Mouse (Mus musculus) neural tube, embryonic 11.5 days (tissue): ENCODE data around the gene Sypl. TPM values are rescaled to one million over a fixed set of nuclear protein-coding genes. Genes with fewer than 3 reads are reported as not detected.
"Not testable (repeated sequence)": the region's sequence is repeated elsewhere in the genome, so short reads cannot be mapped to it uniquely, and the experiment has no call there.

Experiments used
- ATAC-seq: fragments of 200-750 bp; cut with Nextera tagmentation; 2 replicates; pipeline ENCODE4 v1.8.0; 2017; ENCODE audit warnings: moderate number of reproducible peaks, mild to moderate bottlenecking, moderate TSS enrichment, moderate library complexity; ENCODE audit not compliant: insufficient read depth, low FRiP score, low TSS enrichment
- DNase-seq: peaks from one replicate; pipeline ENCODE4 v3.0.0-alpha.2; 2015; ENCODE audit warnings: low spot score
- H3K27ac ChIP-seq: fragments of 300-500 bp; sonication (generic); 2 replicates; pipeline ENCODE4 v1.5.1; 2014; ENCODE audit warnings: low read depth, mild to moderate bottlenecking, low read length
- H3K27me3 ChIP-seq: fragments of 300-500 bp; sonication (generic); 2 replicates; pipeline ENCODE4 v1.6.1; 2014; ENCODE audit warnings: mild to moderate bottlenecking, low read length, mixed read lengths; ENCODE audit not compliant: control insufficient read depth, insufficient read depth
- H3K36me3 ChIP-seq: fragments of 300-500 bp; sonication (generic); 2 replicates; pipeline ENCODE4 v1.6.1; 2014; ENCODE audit warnings: mild to moderate bottlenecking, low read length, moderate library complexity, mixed read lengths; ENCODE audit not compliant: control insufficient read depth, insufficient read depth
- H3K4me1 ChIP-seq: fragments of 300-500 bp; sonication (generic); 2 replicates; pipeline ENCODE4 v1.6.1; 2014; ENCODE audit warnings: low read length, mixed read lengths; ENCODE audit not compliant: control insufficient read depth, insufficient read depth
- H3K4me2 ChIP-seq: fragments of 300-500 bp; sonication (generic); 2 replicates; pipeline ENCODE4 v1.6.1; 2014; ENCODE audit warnings: low read depth, mild to moderate bottlenecking, moderate library complexity
- H3K4me3 ChIP-seq: fragments of 300-500 bp; sonication (generic); 2 replicates; pipeline ENCODE4 v1.5.1; 2014; ENCODE audit warnings: low read depth, low read length
- H3K9ac ChIP-seq: fragments of 300-500 bp; sonication (generic); 2 replicates; pipeline ENCODE4 v1.6.1; 2014; ENCODE audit warnings: mild to moderate bottlenecking, low read length
- H3K9me3 ChIP-seq: fragments of 300-500 bp; sonication (generic); 2 replicates; pipeline ENCODE4 v1.6.1; 2016; ENCODE audit warnings: low read length; ENCODE audit not compliant: control insufficient read depth
- WGBS: fragments of 180-500 bp; shearing (Covaris S2); extraction: QIAGEN DNeasy Blood & Tissue Kit; methylation state at CpG from one replicate; pipeline ENCODE4 v1.1.7; 2014; 5-methylcytosine and 5-hydroxymethylcytosine counted together
- polyA plus RNA-seq: library from polyadenylated mRNA; unstranded; fragments of >200 nt; fragmentation: Nextera tagmentation; extraction: Ambion mirVana; gene quantifications from 2 replicates; pipeline ENCODE4 v1.2.1, GENCODE M21; 2014

Sypl gene
- polyA plus RNA-seq, 1 experiment from 2014 or later, result 54.0 TPM

DNA sequence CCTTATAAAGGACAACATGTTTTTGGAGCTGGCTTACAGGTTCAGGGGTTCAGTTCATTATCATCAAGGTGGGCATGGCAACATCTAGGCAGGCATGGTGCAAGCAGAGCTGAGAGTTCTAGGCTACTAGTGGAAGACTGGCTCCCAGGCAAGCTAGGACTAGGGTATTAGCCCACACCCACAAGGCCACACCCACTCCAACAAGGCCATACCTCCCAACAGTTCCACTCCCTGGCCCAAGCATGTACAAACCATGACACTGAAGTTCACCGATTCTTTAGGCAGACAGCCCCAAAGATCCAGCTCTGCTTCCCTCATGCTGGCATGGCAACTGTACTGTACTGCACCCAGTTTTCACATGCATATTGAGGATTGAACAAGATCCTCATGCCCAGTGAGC is 29.4 kb downstream of the Sypl start:
- no peak overlapping the region for H3K4me2 ChIP-seq
- no peak overlapping the region for H3K4me3 ChIP-seq
- H3K27me3 ChIP-seq, result no peaks in the 10 kb centered on the region
- no peak for DNase-seq
- no peaks in the 10 kb centered on the region for H3K4me1 ChIP-seq
- no peaks in the 10 kb centered on the region for H3K9me3 ChIP-seq
- WGBS, result 100% methylated on average over 1 of the region's 1 CpGs
- no peak overlapping the region for H3K27ac ChIP-seq
- no peaks in the 10 kb centered on the region for H3K36me3 ChIP-seq
- no peak overlapping the region for H3K9ac ChIP-seq
- ATAC-seq, result no peak

DNA sequence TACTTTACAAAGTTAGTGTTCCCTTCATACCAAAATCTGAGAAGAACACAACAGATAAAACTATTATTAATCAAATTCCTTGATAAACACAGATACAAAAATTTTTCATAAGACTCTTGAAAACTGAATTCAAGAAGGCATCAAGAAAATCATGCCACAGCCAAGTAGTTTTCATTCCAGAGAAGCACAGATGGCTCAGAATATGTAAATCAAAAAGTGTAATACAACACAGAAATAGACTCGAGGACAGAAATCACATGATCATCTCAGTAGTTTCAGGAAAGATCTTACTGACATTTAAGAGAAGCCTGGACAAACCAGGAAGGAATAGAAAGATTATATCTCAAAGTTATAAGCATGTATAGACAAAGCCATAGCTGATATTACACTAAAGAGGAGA is 32.6 kb downstream of the Sypl start:
- DNase-seq, result no peak
- Histone ChIP-seq H3K9ac (no peak overlapping the region), H3K4me2 (no peak overlapping the region), H3K9me3 (no peaks in the 10 kb centered on the region), H3K36me3 (no peaks in the 10 kb centered on the region), H3K27me3 (no peaks in the 10 kb centered on the region), H3K27ac (no peak overlapping the region), H3K4me3 (no peak overlapping the region), H3K4me1 (no peaks in the 10 kb centered on the region)
- WGBS, result 65% methylated on average over 1 of the region's 1 CpGs
- ATAC-seq, result no peak

DNA sequence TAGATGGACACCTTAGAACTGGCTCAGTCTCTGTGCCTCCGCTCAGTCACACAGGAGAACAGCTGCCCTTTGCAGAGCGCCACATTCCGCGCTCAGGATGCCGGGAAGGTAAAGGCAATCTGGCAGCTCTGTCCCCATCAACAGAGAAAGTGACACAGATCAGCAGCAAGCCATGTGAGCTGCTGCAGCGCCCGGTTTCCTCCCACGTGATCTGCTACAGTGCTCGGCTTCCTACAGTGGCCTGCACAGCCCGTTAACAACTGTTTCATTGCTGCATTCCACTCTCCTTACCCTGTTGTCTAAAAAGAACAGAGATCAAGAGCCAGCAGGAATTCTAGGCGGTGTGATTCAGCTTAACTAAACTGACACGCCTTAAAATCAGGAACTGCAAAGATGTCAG is 36.0 kb downstream of the Sypl start:
- Histone ChIP-seq H3K4me3 (no peak overlapping the region), H3K27me3 (no peaks in the 10 kb centered on the region), H3K36me3 (no peaks in the 10 kb centered on the region), H3K9ac (no peak overlapping the region), H3K4me1 (no peaks in the 10 kb centered on the region), H3K27ac (no peak overlapping the region), H3K4me2 (no peak overlapping the region), H3K9me3 (no peaks in the 10 kb centered on the region)
- ATAC-seq (no peak), DNase-seq (no peak)
- 71% methylated on average over 12 of the region's 12 CpGs for WGBS

DNA sequence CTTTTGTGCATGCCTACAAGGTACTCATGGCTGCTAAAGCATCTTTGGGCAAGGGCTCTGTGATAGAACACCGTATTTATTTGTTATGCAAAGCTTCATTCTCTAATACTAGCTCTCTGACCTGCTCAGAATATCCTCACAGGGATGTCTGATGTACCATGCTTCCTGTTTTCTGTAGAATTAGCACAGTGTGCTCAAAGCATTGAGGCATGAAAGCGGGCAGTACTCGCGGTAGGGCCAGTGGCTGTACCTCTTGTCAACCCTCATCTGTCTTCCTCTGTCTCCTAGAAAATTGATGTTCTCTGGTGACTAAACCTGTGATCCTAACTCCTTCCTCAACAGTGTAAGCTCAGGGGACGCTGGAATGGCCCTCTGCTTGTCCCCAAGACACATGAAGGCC is 40.4 kb downstream of the Sypl start:
- H3K4me1 ChIP-seq, result no peaks in the 10 kb centered on the region
- H3K27ac ChIP-seq, result no peak overlapping the region
- WGBS, result 65% methylated on average over 5 of the region's 5 CpGs
- H3K27me3 ChIP-seq, result no peaks in the 10 kb centered on the region
- ATAC-seq (no peak), DNase-seq (no peak)
- H3K4me2 ChIP-seq, result no peak overlapping the region
- H3K4me3 ChIP-seq, result no peak overlapping the region
- H3K36me3 ChIP-seq, result no peaks in the 10 kb centered on the region
- H3K9me3 ChIP-seq, result no peaks in the 10 kb centered on the region
- H3K9ac ChIP-seq, result no peak overlapping the region

DNA sequence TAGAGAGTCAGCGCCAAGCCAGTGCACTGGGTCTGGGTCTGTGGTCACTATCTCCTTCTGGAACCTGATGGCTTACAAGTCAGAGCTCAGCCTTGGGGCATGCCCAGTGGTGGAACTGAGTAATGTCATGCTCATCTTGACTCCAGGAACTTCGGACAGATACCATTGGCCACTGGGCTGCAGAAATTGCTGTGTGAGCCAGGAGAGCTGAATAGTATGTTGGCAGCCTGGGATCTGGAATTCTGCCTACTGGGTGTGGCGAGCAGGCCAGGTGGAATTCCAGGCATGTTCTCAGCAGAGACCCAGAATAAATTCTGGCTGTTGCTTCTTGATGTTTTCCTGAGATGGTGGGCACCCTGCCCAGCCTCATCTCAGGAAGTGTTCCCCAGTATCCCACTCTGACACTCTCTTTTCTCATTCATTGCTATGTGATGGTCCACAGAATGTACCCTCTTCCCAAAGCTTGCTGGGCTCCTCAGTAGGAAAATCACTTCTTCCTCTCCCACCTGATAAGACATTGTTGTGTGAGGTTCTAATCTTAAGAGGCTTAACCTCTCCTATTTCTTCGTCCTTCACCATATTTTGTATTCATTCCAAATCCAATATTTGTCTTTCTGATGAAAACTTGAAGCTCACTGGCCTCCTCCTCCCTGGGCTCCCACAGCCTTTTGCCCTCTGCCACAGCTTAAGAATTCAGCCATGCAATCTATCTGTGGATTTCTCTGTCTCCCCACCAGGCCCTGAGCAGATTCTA is 41.6 kb downstream of the Sypl start:
- no peak overlapping the region for H3K4me2 ChIP-seq
- no peak overlapping the region for H3K4me3 ChIP-seq
- H3K27ac ChIP-seq, result no peak overlapping the region
- DNase-seq (no peak), ATAC-seq (no peak)
- H3K27me3 ChIP-seq, result no peaks in the 10 kb centered on the region
- H3K9me3 ChIP-seq, result no peaks in the 10 kb centered on the region
- H3K4me1 ChIP-seq, result no peaks in the 10 kb centered on the region
- WGBS, result 86% methylated on average over 4 of the region's 4 CpGs
- no peak overlapping the region for H3K9ac ChIP-seq
- no peaks in the 10 kb centered on the region for H3K36me3 ChIP-seq

DNA sequence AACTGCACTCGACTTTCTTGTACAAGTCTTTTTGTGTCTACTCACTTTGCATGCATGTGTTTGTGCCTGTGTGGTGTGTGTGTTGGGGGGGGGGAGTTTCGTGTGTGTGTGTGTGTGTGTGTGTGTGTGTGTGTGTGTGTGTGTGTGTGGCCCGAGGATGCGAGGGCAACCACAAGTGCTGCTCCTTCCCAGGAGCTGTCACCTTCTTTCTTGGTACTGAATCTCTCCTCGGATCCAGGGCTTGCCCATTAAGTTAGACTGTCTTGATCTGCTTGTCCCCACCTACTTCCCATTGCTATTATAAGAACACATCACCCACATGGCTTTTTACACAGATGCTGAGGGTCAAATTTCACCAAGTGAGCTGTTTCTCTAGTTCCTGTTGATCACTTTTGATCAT is 45.1 kb downstream of the Sypl start:
- Histone ChIP-seq H3K36me3 (no peaks in the 10 kb centered on the region), H3K4me2 (no peak overlapping the region), H3K9ac (no peak overlapping the region), H3K27me3 (no peaks in the 10 kb centered on the region), H3K4me3 (no peak overlapping the region), H3K4me1 (no peaks in the 10 kb centered on the region), H3K9me3 (no peaks in the 10 kb centered on the region), H3K27ac (no peak overlapping the region)
- ATAC-seq (no peak), DNase-seq (no peak)
- WGBS, result 71% methylated on average over 5 of the region's 5 CpGs

DNA sequence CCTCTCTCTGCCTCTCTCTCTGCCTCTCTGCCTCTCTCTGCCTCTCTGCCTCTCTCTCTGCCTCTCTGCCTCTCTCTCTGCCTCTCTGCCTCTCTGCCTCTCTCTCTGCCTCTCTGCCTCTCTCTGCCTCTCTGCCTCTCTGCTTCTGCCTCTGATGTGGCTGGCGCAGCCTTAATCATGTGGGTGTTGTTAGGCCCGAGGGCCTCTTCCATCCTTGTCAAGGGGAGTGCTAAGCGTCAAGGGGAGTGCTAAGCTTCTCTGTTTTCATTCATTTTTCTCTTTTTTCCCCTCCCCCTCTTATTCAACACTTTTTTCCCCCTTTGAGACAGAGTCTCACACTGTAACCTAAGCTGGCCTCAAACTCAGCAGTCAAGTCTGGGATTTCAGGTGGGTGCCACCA is 46.1 kb downstream of the Sypl start:
- not testable (repeated sequence) for H3K4me3 ChIP-seq, H3K4me2 ChIP-seq, H3K36me3 ChIP-seq, H3K9me3 ChIP-seq, H3K4me1 ChIP-seq, H3K27ac ChIP-seq, ATAC-seq, H3K9ac ChIP-seq, DNase-seq, H3K27me3 ChIP-seq
- 30% methylated on average over 3 of the region's 3 CpGs for WGBS

DNA sequence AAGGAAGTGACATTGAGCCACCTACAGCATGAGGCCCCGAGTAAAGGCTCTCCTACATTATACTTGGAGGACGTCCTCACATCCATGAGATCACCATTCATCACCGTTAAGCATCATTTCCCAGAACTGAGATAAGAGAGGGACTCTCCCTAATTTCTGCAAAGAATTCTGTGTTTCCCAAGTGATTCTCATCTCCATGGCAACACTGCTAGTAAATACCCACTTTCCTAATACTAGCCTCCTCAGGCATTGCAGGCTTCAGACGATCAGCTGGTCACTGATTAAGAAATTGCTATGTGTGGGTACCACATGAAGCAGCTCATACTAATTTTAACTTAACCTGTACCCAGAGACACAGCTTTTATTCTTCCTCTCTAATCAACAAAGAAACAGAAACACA is 46.7 kb downstream of the Sypl start:
- no peak overlapping the region for H3K4me2 ChIP-seq
- WGBS, result 83% methylated on average over 4 of the region's 4 CpGs
- no peaks in the 10 kb centered on the region for H3K27me3 ChIP-seq
- no peak overlapping the region for H3K4me3 ChIP-seq
- H3K4me1 ChIP-seq, result no peaks in the 10 kb centered on the region
- H3K27ac ChIP-seq, result no peak overlapping the region
- no peaks in the 10 kb centered on the region for H3K9me3 ChIP-seq
- no peak for DNase-seq
- no peak overlapping the region for H3K9ac ChIP-seq
- no peaks in the 10 kb centered on the region for H3K36me3 ChIP-seq
- ATAC-seq, result no peak

DNA sequence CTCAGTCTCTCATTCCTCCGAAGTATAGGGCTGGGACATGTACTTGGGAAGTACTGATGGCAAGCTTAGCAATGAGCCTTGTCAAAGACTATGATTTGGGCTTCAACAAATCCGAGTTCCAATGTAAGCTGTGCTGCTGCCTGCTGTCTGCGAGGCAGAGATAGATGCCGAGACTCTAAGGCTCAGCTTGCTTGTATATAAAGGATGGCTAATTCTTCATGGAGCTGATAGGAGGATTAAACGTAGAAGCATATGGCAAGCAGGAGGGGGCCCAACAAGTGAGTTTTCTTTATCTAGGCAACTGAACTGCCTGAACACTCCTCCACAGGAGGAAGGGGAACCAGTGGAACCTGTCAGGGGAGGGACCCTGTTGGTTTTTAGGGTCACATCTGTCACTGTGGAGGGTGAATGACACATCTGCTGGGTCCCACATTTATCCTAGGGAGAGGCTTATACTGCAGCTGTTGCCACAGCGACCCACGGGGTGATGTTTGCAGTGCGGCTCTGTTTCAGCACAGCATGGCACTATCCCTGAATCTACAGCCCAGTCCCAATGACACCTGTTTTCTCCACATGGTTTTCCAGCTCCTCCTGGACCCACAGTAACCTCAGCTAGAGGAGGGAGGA is 49.8 kb downstream of the Sypl start:
- no peak overlapping the region for H3K4me2 ChIP-seq
- no peaks in the 10 kb centered on the region for H3K4me1 ChIP-seq
- DNase-seq (no peak), ATAC-seq (no peak)
- H3K36me3 ChIP-seq, result no peaks in the 10 kb centered on the region
- H3K27ac ChIP-seq, result no peak overlapping the region
- WGBS, result 72% methylated on average over 8 of the region's 8 CpGs
- no peak overlapping the region for H3K9ac ChIP-seq
- H3K4me3 ChIP-seq, result no peak overlapping the region
- no peaks in the 10 kb centered on the region for H3K9me3 ChIP-seq
- no peaks in the 10 kb centered on the region for H3K27me3 ChIP-seq
